Mouse (Mus musculus) monocyte, adult 5-6 weeks (primary cell): ENCODE data around the gene 2210017I01Rik. TPM values are rescaled to one million over a fixed set of nuclear protein-coding genes. Genes with fewer than 3 reads are reported as not detected.

Experiments
- ATAC-seq: fragments of 153-309, 156-312 bp; replicated peaks from 2 replicates; pipeline ENCODE4 v1.8.0; 2017; ENCODE audit warnings: mild to moderate bottlenecking; ENCODE audit not compliant: low TSS enrichment, insufficient number of reproducible peaks, severe bottlenecking, poor library complexity, low FRiP score
- total RNA-seq: library from RNA; stranded (forward); fragments of 200-1000, 200-491, 200-594 nt; gene quantifications from 3 replicates; pipeline ENCODE4 v1.2.3, GENCODE M21; 2017

2210017I01Rik gene
- total RNA-seq, 1 experiment from 2014 or later: not detected

DNA sequence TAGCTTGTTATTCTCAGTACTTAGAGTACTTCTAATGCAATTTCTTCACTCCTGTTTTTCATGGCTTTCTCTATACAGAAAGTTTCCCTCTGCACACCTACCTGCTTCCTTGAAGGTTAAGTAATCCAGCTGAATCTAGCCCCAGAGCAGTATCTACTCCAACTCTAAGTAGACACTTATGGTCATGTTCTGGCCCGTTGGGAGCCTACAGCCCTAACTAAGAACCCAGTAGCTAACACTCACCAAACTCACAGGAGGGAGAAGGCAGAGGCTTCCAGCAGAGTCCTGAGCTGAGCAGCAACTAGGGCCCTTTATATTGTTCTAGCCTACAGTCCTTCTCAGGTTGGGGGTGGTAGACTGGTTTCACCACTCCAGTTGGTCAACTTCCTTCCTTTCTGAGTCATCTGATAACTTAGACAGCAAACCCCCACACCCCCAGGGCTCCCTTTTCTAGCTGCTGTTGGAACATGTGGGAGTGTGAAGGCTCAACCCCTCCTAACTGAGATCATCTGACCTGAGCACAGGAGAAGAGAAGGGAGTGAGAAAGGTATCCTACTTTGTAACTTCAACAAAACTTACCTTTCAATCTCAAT is 33.7 kb downstream of the 2210017I01Rik start, which contains the start of gene Ivl:
Gene Ivl (minus strand): TSS at position 287 of the 593 bp plus-strand sequence.
- no peak for ATAC-seq

DNA sequence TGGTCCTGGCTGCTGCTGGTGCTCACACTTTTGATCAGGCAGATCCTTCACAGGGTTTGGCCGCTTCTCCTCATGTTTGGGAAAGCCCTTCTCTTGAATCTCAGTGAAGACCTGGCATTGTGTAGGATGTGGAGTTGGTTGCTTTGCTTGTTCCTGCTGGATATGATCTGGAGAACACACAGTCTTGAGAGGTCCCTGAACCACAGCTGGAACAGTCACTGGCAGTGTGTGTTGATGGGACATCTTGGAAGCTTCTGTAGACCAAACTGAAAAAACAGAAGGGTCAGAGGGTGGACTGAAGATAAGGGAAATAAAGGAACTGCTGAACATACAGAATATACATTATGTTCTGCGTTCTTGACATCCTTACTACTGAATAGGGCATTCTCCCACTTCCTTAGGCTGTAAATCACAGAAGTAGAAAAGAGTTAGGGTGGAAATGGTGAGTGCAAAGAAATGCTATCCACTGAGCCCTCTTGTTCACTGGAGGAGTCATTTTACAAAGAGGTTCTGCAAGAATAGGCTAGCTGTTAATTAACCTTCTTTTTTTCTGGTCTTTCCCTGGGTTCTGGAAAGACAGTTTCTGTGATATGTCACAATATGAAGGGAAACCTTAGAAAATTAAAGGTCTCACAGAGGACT is 34.7 kb downstream of the 2210017I01Rik start:
- no peak for ATAC-seq

DNA sequence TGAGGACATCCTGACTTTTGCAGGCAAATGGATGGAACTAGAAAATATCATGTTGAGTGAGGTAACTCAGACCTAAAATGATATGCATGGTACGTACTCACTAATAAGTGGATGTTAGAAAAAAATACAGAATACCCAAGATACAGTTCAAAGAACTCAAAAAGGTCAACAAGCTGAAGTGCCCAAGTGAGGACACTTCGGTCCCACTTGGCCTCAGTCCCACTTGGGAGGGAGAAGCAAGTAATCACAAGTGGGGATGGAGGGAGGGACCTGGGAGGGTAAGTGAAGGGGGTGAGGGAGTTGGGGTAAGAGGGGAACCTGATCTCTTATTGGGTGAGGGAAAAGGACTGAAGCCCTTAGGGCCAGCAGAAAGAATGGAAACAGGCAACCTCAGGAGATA is 38.5 kb downstream of the 2210017I01Rik start:
- no peak for ATAC-seq

DNA sequence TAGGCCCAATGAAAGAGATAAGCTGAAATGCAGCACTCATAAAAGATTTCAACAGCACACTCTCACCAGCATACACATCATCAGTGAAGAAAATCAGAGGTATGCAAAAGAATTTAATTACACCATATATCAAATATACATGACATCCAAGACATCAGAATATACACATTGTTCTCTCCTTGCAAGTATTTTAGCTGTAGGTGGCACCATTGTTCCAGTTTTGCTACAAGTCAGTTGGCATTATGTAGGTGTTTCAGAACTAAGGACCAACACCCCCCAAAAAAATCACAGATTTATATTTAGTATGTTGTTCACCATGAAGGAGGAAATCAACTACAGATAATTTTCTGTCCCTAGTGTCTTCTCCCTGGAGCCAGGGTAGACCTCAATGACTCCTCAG is 41.9 kb downstream of the 2210017I01Rik start:
- no peak for ATAC-seq

Other genes with a start within 250 kb of the 2210017I01Rik start
- gene Sprr2f, start 242.3 kb downstream of the 2210017I01Rik start, total RNA-seq: not detected in 3 replicates
- gene Sprr2h, start 221.8 kb downstream of the 2210017I01Rik start, total RNA-seq: not detected in 3 replicates
- gene Sprr2i, start 199.5 kb downstream of the 2210017I01Rik start, total RNA-seq: not detected in 3 replicates
- gene Sprr2j-ps, start 189.4 kb downstream of the 2210017I01Rik start, total RNA-seq: not detected in 3 replicates
- gene Gm9774, start 178.1 kb downstream of the 2210017I01Rik start, total RNA-seq: 1.3 to 3.4 TPM (median 2.5 TPM) in 3 replicates
- not detected in 3 replicates for gene Sprr2k, start 174.9 kb downstream of the 2210017I01Rik start, total RNA-seq
- not detected in 3 replicates for gene Sprr1b, start 168.7 kb downstream of the 2210017I01Rik start, total RNA-seq
- gene Sprr3, start 148.8 kb downstream of the 2210017I01Rik start, total RNA-seq: not detected in 3 replicates
- gene Sprr1a, start 121.6 kb downstream of the 2210017I01Rik start, total RNA-seq: not detected in 3 replicates
- not detected in 3 replicates for gene Sprr4, start 107.0 kb downstream of the 2210017I01Rik start, total RNA-seq
- not detected in 3 replicates for gene 2310046K23Rik, start 73.0 kb downstream of the 2210017I01Rik start, total RNA-seq
- not detected in 3 replicates for gene Ivl, start 33.8 kb downstream of the 2210017I01Rik start, total RNA-seq
- gene Smcp, start 18.5 kb downstream of the 2210017I01Rik start, total RNA-seq: not detected in 3 replicates
- gene Lce6a, start 14.2 kb upstream of the 2210017I01Rik start, total RNA-seq: not detected in 3 replicates
- not detected in 3 replicates for gene Lce1a1, start 40.8 kb upstream of the 2210017I01Rik start, total RNA-seq
- gene Lce1b, start 49.4 kb upstream of the 2210017I01Rik start, total RNA-seq: not detected in 3 replicates
- gene Lce1a2, start 62.8 kb upstream of the 2210017I01Rik start, total RNA-seq: not detected in 3 replicates
- not detected in 3 replicates for gene Lce1c, start 71.8 kb upstream of the 2210017I01Rik start, total RNA-seq
- gene Lce1d, start 79.7 kb upstream of the 2210017I01Rik start, total RNA-seq: not detected in 3 replicates
- not detected in 3 replicates for gene Lce1e, start 101.6 kb upstream of the 2210017I01Rik start, total RNA-seq
- not detected in 3 replicates for gene Lce1f, start 112.9 kb upstream of the 2210017I01Rik start, total RNA-seq
- not detected in 3 replicates for gene Gm38119, start 131.6 kb upstream of the 2210017I01Rik start, total RNA-seq
- not detected in 3 replicates for gene Lce1g, start 144.8 kb upstream of the 2210017I01Rik start, total RNA-seq
- gene Lce1h, start 157.6 kb upstream of the 2210017I01Rik start, total RNA-seq: not detected in 3 replicates
- gene Lce1i, start 171.4 kb upstream of the 2210017I01Rik start, total RNA-seq: not detected in 3 replicates
- not detected in 3 replicates for gene Lce1j, start 183.0 kb upstream of the 2210017I01Rik start, total RNA-seq
- not detected in 3 replicates for gene Lce1k, start 200.4 kb upstream of the 2210017I01Rik start, total RNA-seq
- not detected in 3 replicates for gene Kprp, start 219.8 kb upstream of the 2210017I01Rik start, total RNA-seq
- not detected in 3 replicates for gene Lce1l, start 243.8 kb upstream of the 2210017I01Rik start, total RNA-seq